Comparison of ENCODE assay signal across 11 mouse cellular contexts in the genomic region with DNA sequence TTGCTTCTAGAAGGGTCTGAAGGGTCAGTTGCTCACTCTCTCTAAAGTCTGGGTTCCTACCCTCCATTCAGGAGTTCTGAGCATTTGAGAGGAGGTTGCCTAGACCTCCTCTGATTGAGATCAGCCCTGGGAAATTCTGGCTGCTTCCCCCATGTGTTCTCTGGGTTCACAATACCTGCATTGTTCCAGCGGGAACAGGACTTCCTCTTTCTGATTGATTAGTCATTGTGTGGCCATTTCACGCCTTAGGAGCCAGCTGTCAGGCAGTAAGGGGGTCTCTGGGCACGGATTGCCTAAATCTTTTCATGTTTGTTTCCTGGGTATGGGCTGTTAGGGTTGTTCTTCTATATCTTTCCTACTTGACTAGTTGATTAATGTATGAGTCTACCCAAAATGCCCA. TPM values are rescaled to one million over a fixed set of nuclear protein-coding genes. Genes with fewer than 3 reads are reported as not detected.
DNase-seq lines count a peak whose midpoint lies in the region; ATAC-seq and TF ChIP-seq lines count a peak whose summit lies in the region.
"Had no signal": no experiment of that assay in that cellular context is flagged by ENCODE, and none has a peak within 500 bp of the region (broad histone marks: within the 10 kb centered on the region; RNA-seq: fewer than 3 reads in every experiment).

No protein-coding gene starts in this region.

- H3K9ac ChIP-seq in midbrain, embryonic 13.5 days (replicated peaks), result no peak overlapping the region
- H3K9ac ChIP-seq: liver, embryonic 13.5 days had no signal

- H3K4me3 ChIP-seq in layer of hippocampus, adult 2 months, result no peak overlapping the region
- H3K4me3 ChIP-seq in hindbrain, embryonic 10.5 days, result no peak overlapping the region
- no peak overlapping the region for H3K4me3 ChIP-seq in midbrain, embryonic 13.5 days (replicated peaks)
- no peak overlapping the region for H3K4me3 ChIP-seq in cerebellum, adult 2 months (replicated peaks; ENCODE audit: insufficient read depth, low read depth, low read length)
- H3K4me3 ChIP-seq: liver, embryonic 13.5 days had no signal

- ATAC-seq in midbrain, embryonic 13.5 days, result peak; percentile 65; the same call in 1 of the 2 replicates

- no peaks in the 10 kb centered on the region for H3K9me3 ChIP-seq in hindbrain, embryonic 10.5 days
- H3K9me3 ChIP-seq in midbrain, embryonic 13.5 days, result no peaks in the 10 kb centered on the region
- H3K9me3 ChIP-seq: liver, embryonic 13.5 days had no signal

- peaks cover 9% of the 10 kb centered on the region for H3K27me3 ChIP-seq in hindbrain, embryonic 10.5 days (ENCODE audit: insufficient read depth, poor library complexity, severe bottlenecking)
- H3K27me3 ChIP-seq in midbrain, embryonic 13.5 days, result no peaks in the 10 kb centered on the region
- H3K27me3 ChIP-seq in cerebellum, adult 2 months (ENCODE audit: control insufficient read depth, insufficient read depth, low read length), result no peaks in the 10 kb centered on the region
- H3K27me3 ChIP-seq: liver, embryonic 13.5 days had no signal

- H3K4me1 ChIP-seq in hindbrain, embryonic 10.5 days (replicated peaks), result peaks cover 42% of the 10 kb centered on the region
- H3K4me1 ChIP-seq in midbrain, embryonic 13.5 days (replicated peaks), result peaks cover 20% of the 10 kb centered on the region
- no peaks in the 10 kb centered on the region for H3K4me1 ChIP-seq in cerebellum, adult 2 months (ENCODE audit: control insufficient read depth, insufficient read depth, low read length)
- H3K4me1 ChIP-seq: liver, embryonic 13.5 days had no signal

- no peak for DNase-seq in layer of hippocampus, adult 2 months (ENCODE audit: low spot score in 2 of 2)
- no peak for DNase-seq in layer of hippocampus, postnatal 25 days (ENCODE audit: extremely low spot score in 1 of 2, low spot score in 1 of 2)
- peak; percentile 79 for DNase-seq in brain, embryonic 14.5 days (ENCODE audit: low read depth)
- peak; percentile 71 for DNase-seq in hindbrain, embryonic 10.5 days (ENCODE audit: low spot score)
- DNase-seq in spleen, adult 18-20 months, result no peak
- no peak for DNase-seq in cerebellum, adult 2 months
- no peak for DNase-seq in frontal cortex, postnatal 36 days (ENCODE audit: low spot score in 2 of 2)
- DNase-seq: gastrocnemius, postnatal 10 days; heart, postnatal 4 days; liver, embryonic 13.5 days had no signal

- no peak for TF ChIP-seq CTCF in layer of hippocampus, adult 2 months (conservative IDR thresholded peaks at IDR 0.05)
- no peak for TF ChIP-seq CTCF in brain, embryonic 14.5 days (IDR thresholded peaks at IDR 0.05; ENCODE audit: borderline replicate concordance, extremely low read depth, insufficient read depth, insufficient read length)
- no peak for TF ChIP-seq CTCF in cerebellum, adult 2 months (IDR thresholded peaks at IDR 0.05; ENCODE audit: borderline replicate concordance, insufficient read depth, low read depth, low read length)

- 6% methylated on average over 3 of the region's 3 CpGs for WGBS in hindbrain, embryonic 10.5 days
- WGBS in midbrain, embryonic 13.5 days, result 8% methylated on average over 3 of the region's 3 CpGs
- WGBS in cerebellum, adult 2 months, result 60% methylated on average over 3 of the region's 3 CpGs

- no peak overlapping the region for H3K4me2 ChIP-seq in midbrain, embryonic 13.5 days (replicated peaks)
- H3K4me2 ChIP-seq: liver, embryonic 13.5 days had no signal

- TF ChIP-seq POLR2A in brain, embryonic 14.5 days (IDR thresholded peaks at IDR 0.05; ENCODE audit: borderline replicate concordance, extremely low read depth, insufficient read depth, insufficient read length, poor library complexity, severe bottlenecking), result no peak
- no peak for TF ChIP-seq POLR2A in cerebellum, adult 2 months (IDR thresholded peaks at IDR 0.05; ENCODE audit: borderline replicate concordance, insufficient read depth, low read length)

- peak overlapping the region; percentile 18; the same call in 1 of the 2 replicates for H3K27ac ChIP-seq in layer of hippocampus, adult 2 months
- peak overlapping the region; percentile 82 for H3K27ac ChIP-seq in hindbrain, embryonic 10.5 days
- H3K27ac ChIP-seq in midbrain, embryonic 13.5 days, result no peak overlapping the region
- H3K27ac ChIP-seq in cerebellum, adult 2 months (ENCODE audit: insufficient read depth, low read length), result no peak overlapping the region
- H3K27ac ChIP-seq: liver, embryonic 13.5 days had no signal

- no peaks in the 10 kb centered on the region for H3K36me3 ChIP-seq in hindbrain, embryonic 10.5 days
- H3K36me3 ChIP-seq in midbrain, embryonic 13.5 days, result no peaks in the 10 kb centered on the region
- H3K36me3 ChIP-seq: liver, embryonic 13.5 days had no signal

RNA-seq across cellular contexts. Expression of a gene that starts 32.8 kb away (rescaled TPM):
- total RNA-seq in layer of hippocampus, adult 2 months (2021), result not detected
- under 1 TPM in 1 of 2 experiments, not detected in 1; 0.39 TPM for total RNA-seq in layer of hippocampus, postnatal 25 days (2021)
- 0.10 and 0.12 TPM in 2 replicates for polyA plus RNA-seq in brain, embryonic 14.5 days (2012; rRNA removed)
- 0.30 TPM in 1 of 2 replicates, not detected in the other for polyA plus RNA-seq in hindbrain, embryonic 10.5 days (2016; fragmentation: Nextera tagmentation; extraction: Ambion mirVana)
- not detected in 2 replicates for polyA plus RNA-seq in midbrain, embryonic 13.5 days (2015; fragmentation: Nextera tagmentation; extraction: Ambion mirVana)
- 0.26 TPM in 1 of 2 replicates, not detected in the other for polyA plus RNA-seq in cerebellum, adult 2 months (2012; rRNA removed)
- polyA plus RNA-seq: liver, embryonic 13.5 days had no signal

Comparison
In these comparisons a context has a peak if more than half of its experiments do, and no peak if none do; other contexts are left out.
1. DNase-seq: peak in brain, embryonic 14.5 days (single experiment) and hindbrain, embryonic 10.5 days (single experiment); none in layer of hippocampus, adult 2 months (0 of 2), layer of hippocampus, postnatal 25 days (0 of 2), spleen, adult 18-20 months (0 of 2), cerebellum, adult 2 months (0 of 2) and frontal cortex, postnatal 36 days (0 of 2).
2. H3K27ac ChIP-seq: peak in layer of hippocampus, adult 2 months (single experiment) and hindbrain, embryonic 10.5 days (single experiment); none in midbrain, embryonic 13.5 days (single experiment) and cerebellum, adult 2 months (single experiment).